Mouse (Mus musculus) liver (tissue): ENCODE results near the gene Fxyd7.

Experiments used
- DNase-seq: peaks from one replicate; pipeline ENCODE4 v3.0.0-alpha.2; 2020; ENCODE audit warnings: mixed read lengths

Gene Fxyd7

DNA sequence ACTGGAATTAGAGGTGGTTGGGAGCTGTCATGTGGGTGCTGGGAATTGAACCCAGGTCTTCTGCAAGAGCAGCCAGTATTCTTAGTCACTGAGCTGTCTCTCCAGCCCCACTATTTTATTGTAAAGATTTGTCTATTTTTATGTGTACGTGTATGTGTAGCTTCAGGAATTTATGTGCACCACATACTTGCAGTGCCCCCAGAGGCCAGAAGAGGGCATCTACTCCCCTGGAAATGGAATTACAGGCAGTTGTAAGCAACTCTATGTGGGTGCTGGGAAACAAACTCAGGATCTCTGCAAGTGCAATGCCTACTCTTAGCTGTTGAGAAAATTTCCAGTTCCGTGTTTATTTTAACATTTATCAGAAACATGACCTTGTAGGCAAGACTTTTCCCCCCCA lies 54.8 kb downstream of the Fxyd7 start:
- no peak for DNase-seq

DNA sequence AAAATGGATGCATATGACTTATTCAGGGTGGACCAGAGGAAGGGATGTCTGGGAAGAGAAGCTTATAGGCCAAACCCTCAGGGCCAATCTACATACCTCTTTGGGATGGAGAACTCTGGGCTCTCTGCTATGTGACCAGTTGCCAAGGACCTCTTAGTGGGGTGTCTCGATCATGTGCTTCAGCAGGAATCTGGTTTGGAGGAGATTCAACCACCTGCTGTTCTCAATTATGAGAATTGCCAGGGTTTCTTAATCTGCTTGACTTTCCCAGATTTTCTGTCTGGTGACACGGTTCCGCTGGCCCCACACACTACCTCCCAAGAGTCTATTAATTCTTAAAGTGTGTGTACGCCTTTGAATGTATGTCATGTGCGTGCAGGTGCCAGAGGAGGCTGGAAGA lies 57.3 kb downstream of the Fxyd7 start:
- no peak for DNase-seq
